Comparison of ENCODE assay signal across 8 mouse cellular contexts in the genomic region with DNA sequence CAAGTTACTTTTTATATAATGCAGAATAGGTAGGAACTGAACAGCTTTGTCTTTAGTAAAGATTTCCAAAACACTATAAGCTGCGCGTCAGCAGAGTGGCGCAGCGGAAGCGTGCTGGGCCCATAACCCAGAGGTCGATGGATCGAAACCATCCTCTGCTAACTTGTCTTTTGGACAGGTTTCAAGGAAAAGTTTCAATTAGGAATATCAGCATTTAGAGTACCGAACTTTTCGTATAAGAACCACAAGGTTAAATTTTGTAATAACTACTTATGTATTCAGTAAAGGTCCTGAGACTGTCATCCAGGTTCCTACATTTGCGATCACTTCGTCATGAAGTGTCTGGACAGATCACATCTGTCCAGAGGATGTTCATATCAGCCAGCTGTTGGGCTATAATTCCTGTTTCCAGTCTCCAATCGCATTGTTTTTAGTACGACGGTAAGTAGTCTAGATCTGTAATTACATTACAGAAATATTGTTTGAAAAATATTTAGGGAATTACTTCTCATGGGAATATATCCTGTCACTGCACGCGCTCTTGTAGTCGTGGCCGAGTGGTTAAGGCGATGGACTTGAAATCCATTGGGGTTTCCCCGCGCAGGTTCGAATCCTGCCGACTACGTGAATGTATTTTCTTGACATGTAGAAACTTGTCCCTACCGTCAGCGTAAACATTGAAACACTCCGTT. TPM values are rescaled to one million over a fixed set of nuclear protein-coding genes. Genes with fewer than 3 reads are reported as not detected.
DNase-seq lines count a peak whose midpoint lies in the region; ATAC-seq and TF ChIP-seq lines count a peak whose summit lies in the region.

No protein-coding gene starts in this region.

- H3K79me2 ChIP-seq in C2C12 (ENCODE audit: control insufficient read depth, insufficient read depth) (no peaks in the 10 kb centered on the region), myocyte (ENCODE audit: control insufficient read depth, insufficient read depth) (no peaks in the 10 kb centered on the region)

- peak overlapping the region; percentile 74 for H3K9ac ChIP-seq in heart, embryonic 14.5 days (ENCODE audit: low read length)
- H3K9ac ChIP-seq in liver, embryonic 11.5 days (ENCODE audit: low read depth, low read length), result peak overlapping the region; percentile 64

- peak; percentile 79 for ATAC-seq in heart, embryonic 14.5 days (ENCODE audit: insufficient number of reproducible peaks, insufficient read depth, low FRiP score, low read depth)
- ATAC-seq in liver, embryonic 11.5 days (replicated peaks; ENCODE audit: low FRiP score), result peak; percentile 80

- no peak for TF ChIP-seq CTCF in C2C12 (IDR thresholded peaks at IDR 0.05; ENCODE audit: control insufficient read depth, insufficient read depth, insufficient read length)

- no peaks in the 10 kb centered on the region for H3K79me3 ChIP-seq in C2C12 (ENCODE audit: low read depth)

- peak overlapping the region; percentile 20; the same call in 1 of the 2 replicates for H3K27ac ChIP-seq in brown adipose tissue, adult 24 weeks (replicated peaks; ENCODE audit: low read depth, low read length)
- peak overlapping the region; percentile 78 to 89 for H3K27ac ChIP-seq in heart, embryonic 14.5 days (replicated peaks in 1 of 2; ENCODE audit: control insufficient read depth in 1 of 2, insufficient read depth in 1 of 2, low read depth in 2 of 2, low read length in 2 of 2)
- peak overlapping the region; percentile 70 for H3K27ac ChIP-seq in liver, embryonic 11.5 days (ENCODE audit: low read depth, low read length)

- TF ChIP-seq POLR2A in myocyte (IDR thresholded peaks at IDR 0.05; ENCODE audit: insufficient read length, low read depth), result no peak

- H3K27me3 ChIP-seq in C2C12 (ENCODE audit: control insufficient read depth, insufficient read depth, insufficient read length) (no peaks in the 10 kb centered on the region), myocyte (ENCODE audit: control insufficient read depth, insufficient read depth, insufficient read length) (no peaks in the 10 kb centered on the region)
- H3K27me3 ChIP-seq in heart, embryonic 14.5 days (ENCODE audit: control insufficient read depth, insufficient read depth, low read length), result no peaks in the 10 kb centered on the region
- no peaks in the 10 kb centered on the region for H3K27me3 ChIP-seq in liver, embryonic 11.5 days (replicated peaks; ENCODE audit: control insufficient read depth, insufficient read depth, low read length)
- no peaks in the 10 kb centered on the region for H3K27me3 ChIP-seq in splenic B cell, adult 2 months (ENCODE audit: control insufficient read depth, insufficient read depth, low read length, poor library complexity, severe bottlenecking)

- H3K4me3 ChIP-seq in C2C12 (ENCODE audit: insufficient read depth, poor library complexity, severe bottlenecking), result peak overlapping the region; percentile 33
- H3K4me3 ChIP-seq in brown adipose tissue, adult 24 weeks (ENCODE audit: insufficient read depth, low read depth, low read length), result peak overlapping the region; percentile 67
- peak overlapping the region; percentile 62 to 74 for H3K4me3 ChIP-seq in heart, embryonic 14.5 days (ENCODE audit: control insufficient read depth in 1 of 2, insufficient read depth in 1 of 2, low read depth in 1 of 2, low read length in 2 of 2)
- H3K4me3 ChIP-seq in liver, embryonic 11.5 days (ENCODE audit: low read depth, low read length), result peak overlapping the region; percentile 59
- peak overlapping the region; percentile 29 for H3K4me3 ChIP-seq in myocyte

- WGBS in heart, embryonic 14.5 days, result under 1% methylated on average over 27 of the region's 27 CpGs
- under 1% methylated on average over 27 of the region's 27 CpGs for WGBS in liver, embryonic 11.5 days

- H3K36me3 ChIP-seq in C2C12 (ENCODE audit: control insufficient read depth, insufficient read depth) (no peaks in the 10 kb centered on the region), myocyte (ENCODE audit: control insufficient read depth, insufficient read depth) (no peaks in the 10 kb centered on the region)
- no peaks in the 10 kb centered on the region for H3K36me3 ChIP-seq in heart, embryonic 14.5 days (ENCODE audit: control insufficient read depth, insufficient read depth, low read length)
- H3K36me3 ChIP-seq in liver, embryonic 11.5 days (ENCODE audit: control insufficient read depth, insufficient read depth, low read length), result no peaks in the 10 kb centered on the region
- H3K36me3 ChIP-seq in splenic B cell, adult 2 months (ENCODE audit: control insufficient read depth, insufficient read depth, low read length, poor library complexity, severe bottlenecking), result no peaks in the 10 kb centered on the region

- no peaks in the 10 kb centered on the region for H3K9me3 ChIP-seq in heart, embryonic 14.5 days (ENCODE audit: control insufficient read depth, low read length)
- no peaks in the 10 kb centered on the region for H3K9me3 ChIP-seq in liver, embryonic 11.5 days (ENCODE audit: control insufficient read depth, low read length)

- no peaks in the 10 kb centered on the region for H3K4me1 ChIP-seq in brown adipose tissue, adult 24 weeks (ENCODE audit: control insufficient read depth, insufficient read depth, insufficient read length, low read length)
- H3K4me1 ChIP-seq in heart, embryonic 14.5 days (ENCODE audit: control insufficient read depth in 2 of 2, insufficient read depth in 2 of 2, low read length in 2 of 2), result peaks cover 3 to 4% of the 10 kb centered on the region in 2 experiments; a peak in 2 of 4 replicates
- peaks cover 16% of the 10 kb centered on the region for H3K4me1 ChIP-seq in liver, embryonic 11.5 days (replicated peaks; ENCODE audit: control insufficient read depth, insufficient read depth, low read length)

- peak; percentile 68 for DNase-seq in fibroblast of lung, adult 2 months (ENCODE audit: low read depth)
- peak; percentile 91 for DNase-seq in kidney, postnatal 10 days
- peak; percentile 80 for DNase-seq in liver, embryonic 11.5 days (ENCODE audit: low spot score)
- peak; percentile 88 for DNase-seq in splenic B cell, adult 2 months (ENCODE audit: low read depth, low spot score)

- H3ac ChIP-seq in C2C12 (ENCODE audit: control insufficient read depth, insufficient read length, low read depth) (peak overlapping the region; percentile 40), myocyte (ENCODE audit: control insufficient read depth, insufficient read length) (no peak overlapping the region)

- H3K4me2 ChIP-seq in heart, embryonic 14.5 days (ENCODE audit: low read length), result peak overlapping the region; percentile 96
- H3K4me2 ChIP-seq in liver, embryonic 11.5 days, result peak overlapping the region; percentile 92
- H3K4me2 ChIP-seq in myocyte (ENCODE audit: low read depth), result peak overlapping the region; percentile 88

TF ChIP-seq in C2C12, 6 proteins besides CTCF, POLR2A, EP300 and RAD21:
- TF ChIP-seq CEBPB (IDR thresholded peaks at IDR 0.05; ENCODE audit: low read depth) (peak; percentile 14), MAX (IDR thresholded peaks at IDR 0.05) (no peak)

TF ChIP-seq in myocyte, 11 proteins besides CTCF, POLR2A, EP300 and RAD21:
- no peak for TF ChIP-seq MYOG (IDR thresholded peaks at IDR 0.05; ENCODE audit: control insufficient read depth in 1 of 3, insufficient read depth in 1 of 3, insufficient read length in 2 of 3, low read depth in 2 of 3)
- TF ChIP-seq MAX (IDR thresholded peaks at IDR 0.05; ENCODE audit: low read depth), result no peak
- TF ChIP-seq MYOD1 (IDR thresholded peaks at IDR 0.05; ENCODE audit: control insufficient read depth in 1 of 3, insufficient read length in 2 of 3, low read depth in 2 of 3), result no peak
- no peak for TF ChIP-seq TCF12 (IDR thresholded peaks at IDR 0.05; ENCODE audit: insufficient read depth, poor library complexity, severe bottlenecking)
- no peak for TF ChIP-seq POLR2AphosphoS2 (IDR thresholded peaks at IDR 0.05; ENCODE audit: insufficient read length, low read depth)
- TF ChIP-seq REST (IDR thresholded peaks at IDR 0.05; ENCODE audit: insufficient read depth, insufficient read length), result no peak
- TF ChIP-seq USF1 (IDR thresholded peaks at IDR 0.05; ENCODE audit: low read depth), result no peak
TF ChIP-seq in myocyte: peak in this region for 0.

RNA-seq across cellular contexts. Expression of a gene that starts 13.1 kb away (rescaled TPM):
- polyA plus RNA-seq in C2C12 (2012; fragmentation: generic; extraction: Trizol), result 6.9 TPM
- polyA plus RNA-seq in brown adipose tissue, adult 24 weeks (2012; ENCODE audit: insufficient read depth, insufficient read length, missing spikeins), result 69.6 and 128 TPM in 2 replicates
- polyA plus RNA-seq in heart, embryonic 14.5 days (2014; fragmentation: Nextera tagmentation; extraction: Ambion mirVana), result 7.5 and 8.5 TPM in 2 replicates
- 3.3 and 4.3 TPM in 2 replicates for polyA plus RNA-seq in liver, embryonic 11.5 days (2014; fragmentation: Nextera tagmentation; extraction: Ambion mirVana)
- polyA plus RNA-seq in myocyte (2012; fragmentation: generic; extraction: Trizol), result 21.5 TPM

RNA-seq across cellular contexts. Expression of a gene that starts 16.0 kb away (rescaled TPM):
- 98.1 TPM for polyA plus RNA-seq in C2C12 (2012; fragmentation: generic; extraction: Trizol)
- not detected in 2 replicates for polyA plus RNA-seq in brown adipose tissue, adult 24 weeks (2012; ENCODE audit: insufficient read depth, insufficient read length, missing spikeins)
- 3.8 and 5.4 TPM in 2 replicates for polyA plus RNA-seq in heart, embryonic 14.5 days (2014; fragmentation: Nextera tagmentation; extraction: Ambion mirVana)
- 1.1 and 5.1 TPM in 2 replicates for polyA plus RNA-seq in liver, embryonic 11.5 days (2014; fragmentation: Nextera tagmentation; extraction: Ambion mirVana)
- polyA plus RNA-seq in myocyte (2012; fragmentation: generic; extraction: Trizol), result 24.4 TPM

RNA-seq across cellular contexts. Expression of a gene that starts 17.5 kb away (rescaled TPM):
- polyA plus RNA-seq in C2C12 (2012; fragmentation: generic; extraction: Trizol) (5.5 TPM), myocyte (2012; fragmentation: generic; extraction: Trizol) (3.3 TPM)
- not detected in 2 replicates for polyA plus RNA-seq in brown adipose tissue, adult 24 weeks (2012; ENCODE audit: insufficient read depth, insufficient read length, missing spikeins)
- 3.0 and 4.3 TPM in 2 replicates for polyA plus RNA-seq in heart, embryonic 14.5 days (2014; fragmentation: Nextera tagmentation; extraction: Ambion mirVana)
- 5.2 TPM in 2 replicates for polyA plus RNA-seq in liver, embryonic 11.5 days (2014; fragmentation: Nextera tagmentation; extraction: Ambion mirVana)

RNA-seq across cellular contexts. Expression of a gene that starts 25.4 kb away (rescaled TPM):
- polyA plus RNA-seq in C2C12 (2012; fragmentation: generic; extraction: Trizol) (1.2 TPM), myocyte (2012; fragmentation: generic; extraction: Trizol) (1.1 TPM)
- polyA plus RNA-seq in brown adipose tissue, adult 24 weeks (2012; ENCODE audit: insufficient read depth, insufficient read length, missing spikeins), result 1.7 and 2.3 TPM in 2 replicates
- 0.65 and 0.66 TPM in 2 replicates for polyA plus RNA-seq in heart, embryonic 14.5 days (2014; fragmentation: Nextera tagmentation; extraction: Ambion mirVana)
- 1.6 and 1.7 TPM in 2 replicates for polyA plus RNA-seq in liver, embryonic 11.5 days (2014; fragmentation: Nextera tagmentation; extraction: Ambion mirVana)

RNA-seq across cellular contexts. Expression of a gene that starts 26.1 kb away (rescaled TPM):
- polyA plus RNA-seq in C2C12 (2012; fragmentation: generic; extraction: Trizol) (1.2 TPM), myocyte (2012; fragmentation: generic; extraction: Trizol) (0.91 TPM)
- not detected in 2 replicates for polyA plus RNA-seq in brown adipose tissue, adult 24 weeks (2012; ENCODE audit: insufficient read depth, insufficient read length, missing spikeins)
- polyA plus RNA-seq in heart, embryonic 14.5 days (2014; fragmentation: Nextera tagmentation; extraction: Ambion mirVana), result 0.65 and 0.72 TPM in 2 replicates
- polyA plus RNA-seq in liver, embryonic 11.5 days (2014; fragmentation: Nextera tagmentation; extraction: Ambion mirVana), result 0.42 and 0.62 TPM in 2 replicates

Comparison
In these comparisons a context has a peak if more than half of its experiments do, and no peak if none do; other contexts are left out.
1. Peak in every context shown above with its lines: DNase-seq, ATAC-seq, H3K4me3 ChIP-seq and H3K27ac ChIP-seq.
2. H3K27ac ChIP-seq: peak in every context shown above with its lines; median percentile 84 in heart, embryonic 14.5 days; 70 in liver, embryonic 11.5 days; 20 in brown adipose tissue, adult 24 weeks.